Mouse (Mus musculus): Measurements from ENCODE around the gene Steap2. TPM values are rescaled to one million over a fixed set of nuclear protein-coding genes. Genes with fewer than 3 reads are reported as not detected.

The Steap2 gene
- total and polyA plus RNA-seq, 2 experiments, result 3.9 to 6.2 TPM

GRCm38 (mm10) chr5:5683292-5683691 is 11.1 kb downstream of the Steap2 start:
- Histone ChIP-seq H3K4me1 (ENCODE audit: control insufficient read depth, insufficient read depth, low read length) (no peaks in the 10 kb centered on the region), H3K4me3 (ENCODE audit: insufficient read depth, low read depth, low read length) (no peak overlapping the region), H3K27ac (replicated peaks; ENCODE audit: insufficient read depth, low read depth, low read length) (no peak overlapping the region), H3K36me3 (ENCODE audit: control insufficient read depth, insufficient read depth, low read length) (no peaks in the 10 kb centered on the region), H3K9ac (ENCODE audit: low read depth, low read length) (no peak overlapping the region), H3K79me2 (ENCODE audit: control insufficient read depth, insufficient read depth, low read length) (no peaks in the 10 kb centered on the region; the same call in 1 of the 2 replicates), H3K27me3 (ENCODE audit: control insufficient read depth, insufficient read depth, low read length) (no peaks in the 10 kb centered on the region)
- TF ChIP-seq POLR2A (IDR thresholded peaks at IDR 0.05; ENCODE audit: extremely low read depth, insufficient read depth, low read length), result no peak
- TF ChIP-seq CTCF (IDR thresholded peaks at IDR 0.05; ENCODE audit: low read depth, low read length), result no peak
- DNase-seq (ENCODE audit: extremely low read depth, low read depth, low spot score), result peak; percentile 24
- WGBS, result 56% methylated on average over 4 of the region's 4 CpGs

GRCm38 (mm10) chr5:5679459-5679858 is 14.9 kb downstream of the Steap2 start:
- DNase-seq (ENCODE audit: extremely low read depth, low read depth, low spot score), result no peak
- no peaks in the 10 kb centered on the region for H3K27me3 ChIP-seq (ENCODE audit: control insufficient read depth, insufficient read depth, low read length)
- peaks cover 2% of the 10 kb centered on the region for H3K36me3 ChIP-seq (ENCODE audit: control insufficient read depth, insufficient read depth, low read length)
- H3K79me2 ChIP-seq (ENCODE audit: control insufficient read depth, insufficient read depth, low read length), result no peaks in the 10 kb centered on the region
- H3K27ac ChIP-seq (replicated peaks; ENCODE audit: insufficient read depth, low read depth, low read length), result no peak overlapping the region
- no peaks in the 10 kb centered on the region for H3K4me1 ChIP-seq (ENCODE audit: control insufficient read depth, insufficient read depth, low read length)
- H3K9ac ChIP-seq (ENCODE audit: low read depth, low read length), result no peak overlapping the region
- H3K4me3 ChIP-seq (ENCODE audit: insufficient read depth, low read depth, low read length), result no peak overlapping the region
- TF ChIP-seq CTCF (IDR thresholded peaks at IDR 0.05; ENCODE audit: low read depth, low read length) (no peak), POLR2A (IDR thresholded peaks at IDR 0.05; ENCODE audit: extremely low read depth, insufficient read depth, low read length) (no peak)

GRCm38 (mm10) chr5:5676082-5676481 is 18.3 kb downstream of the Steap2 start:
- TF ChIP-seq POLR2A (IDR thresholded peaks at IDR 0.05; ENCODE audit: extremely low read depth, insufficient read depth, low read length), result no peak
- TF ChIP-seq CTCF (IDR thresholded peaks at IDR 0.05; ENCODE audit: low read depth, low read length), result no peak
- 90% methylated on average over 3 of the region's 3 CpGs for WGBS

GRCm38 (mm10) chr5:5668920-5669319 is 25.5 kb downstream of the Steap2 start:
- WGBS, result 79% methylated on average over 7 of the region's 7 CpGs
- DNase-seq (ENCODE audit: extremely low read depth, low read depth, low spot score), result no peak
- no peak overlapping the region for H3K4me3 ChIP-seq (ENCODE audit: insufficient read depth, low read depth, low read length)
- no peak overlapping the region for H3K9ac ChIP-seq (ENCODE audit: low read depth, low read length)
- peaks cover under 1% of the 10 kb centered on the region for H3K4me1 ChIP-seq (ENCODE audit: control insufficient read depth, insufficient read depth, low read length)
- peaks cover under 1% of the 10 kb centered on the region for H3K27me3 ChIP-seq (ENCODE audit: control insufficient read depth, insufficient read depth, low read length)
- no peak overlapping the region for H3K27ac ChIP-seq (replicated peaks; ENCODE audit: insufficient read depth, low read depth, low read length)
- no peaks in the 10 kb centered on the region for H3K79me2 ChIP-seq (ENCODE audit: control insufficient read depth, insufficient read depth, low read length)
- H3K36me3 ChIP-seq (ENCODE audit: control insufficient read depth, insufficient read depth, low read length), result no peaks in the 10 kb centered on the region; the same call in 1 of the 2 replicates
- TF ChIP-seq POLR2A (IDR thresholded peaks at IDR 0.05; ENCODE audit: extremely low read depth, insufficient read depth, low read length), result no peak
- TF ChIP-seq CTCF (IDR thresholded peaks at IDR 0.05; ENCODE audit: low read depth, low read length), result no peak

More at GRCm38 (mm10) chr5:5676082-5676481, 18.3 kb downstream of the Steap2 start:
- Histone ChIP-seq H3K36me3 (ENCODE audit: control insufficient read depth, insufficient read depth, low read length) (peaks cover 2% of the 10 kb centered on the region), H3K4me1 (ENCODE audit: control insufficient read depth, insufficient read depth, low read length) (no peaks in the 10 kb centered on the region), H3K27me3 (ENCODE audit: control insufficient read depth, insufficient read depth, low read length) (no peaks in the 10 kb centered on the region), H3K27ac (replicated peaks; ENCODE audit: insufficient read depth, low read depth, low read length) (no peak overlapping the region), H3K79me2 (ENCODE audit: control insufficient read depth, insufficient read depth, low read length) (no peaks in the 10 kb centered on the region), H3K9ac (ENCODE audit: low read depth, low read length) (no peak overlapping the region), H3K4me3 (ENCODE audit: insufficient read depth, low read depth, low read length) (no peak overlapping the region)
- DNase-seq (ENCODE audit: extremely low read depth, low read depth, low spot score), result no peak

DNA sequence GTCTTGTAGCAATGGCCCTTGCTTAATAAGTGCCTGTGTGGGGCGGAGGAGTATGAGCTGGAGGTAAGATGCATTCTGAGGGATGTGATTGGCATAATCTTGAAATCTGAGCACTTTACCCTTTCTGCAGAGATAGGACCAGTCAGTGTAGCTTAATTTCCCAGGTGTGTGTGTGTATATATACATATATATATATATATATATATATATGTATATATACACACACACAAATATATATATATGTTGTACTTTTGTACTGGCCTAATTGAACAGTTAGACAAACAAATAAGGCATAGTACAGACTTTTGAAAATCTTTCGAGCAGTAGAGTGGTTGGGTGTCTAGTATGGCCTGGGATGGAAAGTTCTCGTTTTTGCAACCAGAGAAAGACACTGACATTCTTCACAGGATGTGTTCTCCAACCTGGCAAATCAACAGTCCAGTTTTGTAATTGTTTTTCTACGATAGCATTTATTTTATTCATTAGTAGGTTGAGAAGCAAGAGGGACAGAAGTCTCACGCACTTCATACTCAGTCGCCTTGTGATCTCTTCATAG is 29.9 kb downstream of the Steap2 start:
- Histone ChIP-seq H3K79me2 (ENCODE audit: control insufficient read depth, insufficient read depth, low read length) (no peaks in the 10 kb centered on the region), H3K27me3 (ENCODE audit: control insufficient read depth, insufficient read depth, low read length) (peaks cover 4% of the 10 kb centered on the region), H3K4me1 (ENCODE audit: control insufficient read depth, insufficient read depth, low read length) (peaks cover 4% of the 10 kb centered on the region), H3K27ac (replicated peaks; ENCODE audit: insufficient read depth, low read depth, low read length) (no peak overlapping the region), H3K36me3 (ENCODE audit: control insufficient read depth, insufficient read depth, low read length) (no peaks in the 10 kb centered on the region), H3K9ac (ENCODE audit: low read depth, low read length) (no peak overlapping the region), H3K4me3 (ENCODE audit: insufficient read depth, low read depth, low read length) (peak overlapping the region; percentile 69; the same call in 1 of the 2 replicates)
- WGBS, result 75% methylated on average over 6 of the region's 6 CpGs
- DNase-seq (ENCODE audit: extremely low read depth, low read depth, low spot score), result no peak
- TF ChIP-seq POLR2A (IDR thresholded peaks at IDR 0.05; ENCODE audit: extremely low read depth, insufficient read depth, low read length), result no peak
- no peak for TF ChIP-seq CTCF (IDR thresholded peaks at IDR 0.05; ENCODE audit: low read depth, low read length)

DNA sequence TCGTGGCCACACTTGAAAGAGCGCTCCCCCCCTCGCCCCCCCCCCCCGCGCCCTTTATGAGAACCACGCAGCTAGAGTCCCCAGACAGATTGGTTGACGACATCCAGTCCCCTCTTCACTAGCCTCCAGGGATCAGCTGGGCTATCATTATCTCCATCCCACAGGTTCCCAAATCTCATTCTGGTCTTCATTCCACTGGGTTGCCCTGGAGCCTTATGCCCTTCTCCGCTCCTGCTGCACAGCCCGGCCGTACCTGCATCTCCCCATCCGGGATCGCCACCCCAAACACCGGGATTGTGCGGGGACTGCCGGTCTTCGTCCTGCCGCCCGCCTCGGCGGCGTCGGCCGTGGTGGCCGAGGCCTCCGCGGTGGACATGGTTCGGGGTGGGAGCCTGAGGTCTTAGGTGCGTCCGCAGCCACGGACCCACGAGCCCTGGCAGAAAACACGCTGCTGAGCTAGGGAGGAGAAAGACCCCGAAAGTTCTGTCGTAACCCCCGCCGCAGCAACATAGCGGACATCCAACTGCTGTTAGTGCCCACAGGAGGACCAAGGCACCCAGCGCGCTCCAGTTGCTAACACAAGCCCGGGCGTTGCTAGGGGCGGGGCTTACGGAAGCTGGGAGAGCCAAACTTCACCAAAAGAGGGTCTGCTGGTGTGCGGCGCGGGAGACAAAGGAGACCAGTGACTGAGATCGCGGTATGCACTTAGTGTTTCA is 30.6 kb downstream of the Steap2 start, which contains the start of gene Cfap69:
Cfap69 (minus strand) TSS at position 585 of the 716 bp plus-strand sequence.
- H3K4me3 ChIP-seq (ENCODE audit: insufficient read depth, low read depth, low read length), result peak within 1 kb of the TSS; percentile 69
- peaks cover 4% of the 10 kb centered on the region for H3K4me1 ChIP-seq (ENCODE audit: control insufficient read depth, insufficient read depth, low read length)
- peaks cover 4% of the 10 kb centered on the region for H3K27me3 ChIP-seq (ENCODE audit: control insufficient read depth, insufficient read depth, low read length)
- H3K79me2 ChIP-seq (ENCODE audit: control insufficient read depth, insufficient read depth, low read length), result no peaks in the 10 kb centered on the region
- peak; percentile 10 for DNase-seq (ENCODE audit: extremely low read depth, low read depth, low spot score)
- 1% methylated on average over 48 of the region's 48 CpGs for WGBS
- H3K9ac ChIP-seq (ENCODE audit: low read depth, low read length), result peak within 1 kb of the TSS; percentile 49
- no peak for TF ChIP-seq POLR2A (IDR thresholded peaks at IDR 0.05; ENCODE audit: extremely low read depth, insufficient read depth, low read length)
- no peak for TF ChIP-seq CTCF (IDR thresholded peaks at IDR 0.05; ENCODE audit: low read depth, low read length)
- H3K27ac ChIP-seq (replicated peaks; ENCODE audit: insufficient read depth, low read depth, low read length), result no peak within 1 kb of the TSS
- H3K36me3 ChIP-seq (ENCODE audit: control insufficient read depth, insufficient read depth, low read length), result no peaks in the 10 kb centered on the region
